Mouse (Mus musculus): ENCODE results near the gene Sox3. TPM values are rescaled to one million over a fixed set of nuclear protein-coding genes. Genes with fewer than 3 reads are reported as not detected.

The Sox3 gene
- polyA plus RNA-seq (2016; fragmentation: Nextera tagmentation; extraction: Ambion mirVana), result 1.2 and 1.5 TPM in 2 replicates

- Histone ChIP-seq H3K36me3 (no peaks in the 10 kb centered on the region), H3K27me3 (replicated peaks) (peaks cover 78% of the 10 kb centered on the region), H3K27ac (ENCODE audit: poor library complexity, severe bottlenecking) (no peak within 1 kb of the TSS), H3K9ac (peak within 1 kb of the TSS; percentile 65), H3K4me3 (peak within 1 kb of the TSS; percentile 59), H3K4me1 (replicated peaks) (0 out of 2 replicates have a peak, but pooled peaks cover 10% of the 10 kb centered on the region), H3K9me3 (replicated peaks) (peaks cover 11% of the 10 kb centered on the region), H3K4me2 (peak within 1 kb of the TSS; percentile 75)
- WGBS, result 19% methylated on average over 71 of the region's 92 CpGs
- 0 out of 2 replicates have a peak, but pooled peaks have one; percentile 46 for ATAC-seq (ENCODE audit: insufficient number of reproducible peaks, low FRiP score)
Observed at GRCm38 (mm10) chrX:60892801-60893681, at the start of gene Sox3. Sox3 (minus strand) TSS chrX:60893430.

- no peak overlapping the region for H3K4me3 ChIP-seq
- ATAC-seq (ENCODE audit: insufficient number of reproducible peaks, low FRiP score), result no peak
- no peak overlapping the region for H3K9ac ChIP-seq
- H3K36me3 ChIP-seq, result no peaks in the 10 kb centered on the region
- WGBS, result 84% methylated on average over 3 of the region's 3 CpGs
- H3K27me3 ChIP-seq (replicated peaks), result no peaks in the 10 kb centered on the region
- H3K9me3 ChIP-seq (replicated peaks), result no peaks in the 10 kb centered on the region
- no peaks in the 10 kb centered on the region for H3K4me1 ChIP-seq (replicated peaks)
- H3K27ac ChIP-seq (ENCODE audit: poor library complexity, severe bottlenecking), result no peak overlapping the region
- H3K4me2 ChIP-seq, result no peak overlapping the region
Observed at GRCm38 (mm10) chrX:60940225-60940624, 47.0 kb upstream of the Sox3 start.

GRCm38 (mm10) chrX:60899546-60899945, 6.3 kb upstream of the Sox3 start:
- peaks cover 45% of the 10 kb centered on the region for H3K27me3 ChIP-seq (replicated peaks)
- no peaks in the 10 kb centered on the region for H3K9me3 ChIP-seq (replicated peaks)
- H3K27ac ChIP-seq (ENCODE audit: poor library complexity, severe bottlenecking), result no peak overlapping the region
- ATAC-seq (ENCODE audit: insufficient number of reproducible peaks, low FRiP score), result no peak
- no peak overlapping the region for H3K4me3 ChIP-seq
- H3K4me1 ChIP-seq (replicated peaks), result no peaks in the 10 kb centered on the region
- no peaks in the 10 kb centered on the region for H3K36me3 ChIP-seq
- 48% methylated on average over 4 of the region's 4 CpGs for WGBS
- H3K9ac ChIP-seq, result no peak overlapping the region
- H3K4me2 ChIP-seq, result no peak overlapping the region

GRCm38 (mm10) chrX:60898641-60899040, 5.4 kb upstream of the Sox3 start:
- H3K27me3 ChIP-seq (replicated peaks), result peaks cover 54% of the 10 kb centered on the region
- no peak overlapping the region for H3K27ac ChIP-seq (ENCODE audit: poor library complexity, severe bottlenecking)
- H3K4me3 ChIP-seq, result peak overlapping the region; percentile 22; the same call in 1 of the 2 replicates
- 0 out of 2 replicates have a peak, but pooled peaks cover 5% of the 10 kb centered on the region for H3K4me1 ChIP-seq (replicated peaks)
- no peaks in the 10 kb centered on the region for H3K9me3 ChIP-seq (replicated peaks)
- H3K4me2 ChIP-seq, result peak overlapping the region; percentile 56
- 6% methylated on average over 17 of the region's 18 CpGs for WGBS
- H3K36me3 ChIP-seq, result no peaks in the 10 kb centered on the region
- no peak overlapping the region for H3K9ac ChIP-seq
- ATAC-seq (ENCODE audit: insufficient number of reproducible peaks, low FRiP score), result no peak

GRCm38 (mm10) chrX:60896296-60896695, 3.1 kb upstream of the Sox3 start:
- H3K9ac ChIP-seq, result no peak overlapping the region
- ATAC-seq (ENCODE audit: insufficient number of reproducible peaks, low FRiP score), result no peak
- H3K27me3 ChIP-seq (replicated peaks), result peaks cover 73% of the 10 kb centered on the region
- H3K4me1 ChIP-seq (replicated peaks), result 0 out of 2 replicates have a peak, but pooled peaks cover 10% of the 10 kb centered on the region
- H3K9me3 ChIP-seq (replicated peaks), result peaks cover 11% of the 10 kb centered on the region
- no peak overlapping the region for H3K27ac ChIP-seq (ENCODE audit: poor library complexity, severe bottlenecking)
- H3K36me3 ChIP-seq, result no peaks in the 10 kb centered on the region
- WGBS, result 7% methylated on average over 13 of the region's 13 CpGs
- H3K4me2 ChIP-seq, result peak overlapping the region; percentile 75
- H3K4me3 ChIP-seq, result 0 out of 2 replicates have a peak overlapping the region, but pooled peaks have one; percentile 20

GRCm38 (mm10) chrX:60895416-60895815, 2.2 kb upstream of the Sox3 start:
- Histone ChIP-seq H3K27me3 (replicated peaks) (peaks cover 70% of the 10 kb centered on the region), H3K4me2 (peak overlapping the region; percentile 75), H3K4me1 (replicated peaks) (0 out of 2 replicates have a peak, but pooled peaks cover 10% of the 10 kb centered on the region), H3K9me3 (replicated peaks) (peaks cover 11% of the 10 kb centered on the region), H3K9ac (no peak overlapping the region), H3K4me3 (0 out of 2 replicates have a peak overlapping the region, but pooled peaks have one; percentile 59), H3K36me3 (no peaks in the 10 kb centered on the region), H3K27ac (ENCODE audit: poor library complexity, severe bottlenecking) (no peak overlapping the region)
- WGBS, result 13% methylated on average over 11 of the region's 11 CpGs
- ATAC-seq (ENCODE audit: insufficient number of reproducible peaks, low FRiP score), result no peak

- no peak overlapping the region for H3K9ac ChIP-seq
- H3K4me3 ChIP-seq, result peak overlapping the region; percentile 59
- H3K4me2 ChIP-seq, result peak overlapping the region; percentile 75
- H3K27ac ChIP-seq (ENCODE audit: poor library complexity, severe bottlenecking), result no peak overlapping the region
- 0 out of 2 replicates have a peak, but pooled peaks have one; percentile 36 for ATAC-seq (ENCODE audit: insufficient number of reproducible peaks, low FRiP score)
- H3K27me3 ChIP-seq (replicated peaks), result peaks cover 74% of the 10 kb centered on the region
- WGBS, result 18% methylated on average over 56 of the region's 59 CpGs
- H3K4me1 ChIP-seq (replicated peaks), result 0 out of 2 replicates have a peak, but pooled peaks cover 10% of the 10 kb centered on the region
- peaks cover 11% of the 10 kb centered on the region for H3K9me3 ChIP-seq (replicated peaks)
- no peaks in the 10 kb centered on the region for H3K36me3 ChIP-seq
Observed at GRCm38 (mm10) chrX:60893720-60894543, 702 bp upstream of the Sox3 start.

- 0 out of 2 replicates have a peak, but pooled peaks have one; percentile 39 for ATAC-seq (ENCODE audit: insufficient number of reproducible peaks, low FRiP score)
- 31% methylated on average over 82 of the region's 102 CpGs for WGBS
- Histone ChIP-seq H3K9ac (peak overlapping the region; percentile 65), H3K9me3 (replicated peaks) (peaks cover 11% of the 10 kb centered on the region), H3K36me3 (no peaks in the 10 kb centered on the region), H3K4me3 (peak overlapping the region; percentile 59), H3K4me2 (peak overlapping the region; percentile 75), H3K27me3 (replicated peaks) (peaks cover 79% of the 10 kb centered on the region), H3K27ac (ENCODE audit: poor library complexity, severe bottlenecking) (no peak overlapping the region), H3K4me1 (replicated peaks) (0 out of 2 replicates have a peak, but pooled peaks cover 10% of the 10 kb centered on the region)
Observed at GRCm38 (mm10) chrX:60892098-60892800, 981 bp downstream of the Sox3 start.

GRCm38 (mm10) chrX:60891329-60892095, 1.7 kb downstream of the Sox3 start:
- H3K4me1 ChIP-seq (replicated peaks), result 0 out of 2 replicates have a peak, but pooled peaks cover 10% of the 10 kb centered on the region
- peak overlapping the region; percentile 59 for H3K4me3 ChIP-seq
- H3K9ac ChIP-seq, result peak overlapping the region; percentile 65
- H3K4me2 ChIP-seq, result peak overlapping the region; percentile 75
- peaks cover 11% of the 10 kb centered on the region for H3K9me3 ChIP-seq (replicated peaks)
- no peak for ATAC-seq (ENCODE audit: insufficient number of reproducible peaks, low FRiP score)
- H3K27ac ChIP-seq (ENCODE audit: poor library complexity, severe bottlenecking), result no peak overlapping the region
- H3K36me3 ChIP-seq, result no peaks in the 10 kb centered on the region
- 14% methylated on average over 43 of the region's 43 CpGs for WGBS
- H3K27me3 ChIP-seq (replicated peaks), result peaks cover 79% of the 10 kb centered on the region

GRCm38 (mm10) chrX:60890651-60891050, 2.6 kb downstream of the Sox3 start:
- no peak overlapping the region for H3K27ac ChIP-seq (ENCODE audit: poor library complexity, severe bottlenecking)
- H3K4me3 ChIP-seq, result peak overlapping the region; percentile 59
- H3K36me3 ChIP-seq, result no peaks in the 10 kb centered on the region
- 18% methylated on average over 18 of the region's 18 CpGs for WGBS
- peak overlapping the region; percentile 75 for H3K4me2 ChIP-seq
- H3K27me3 ChIP-seq (replicated peaks), result peaks cover 71% of the 10 kb centered on the region
- ATAC-seq (ENCODE audit: insufficient number of reproducible peaks, low FRiP score), result no peak
- 0 out of 2 replicates have a peak overlapping the region, but pooled peaks have one; percentile 30 for H3K9ac ChIP-seq
- peaks cover 11% of the 10 kb centered on the region for H3K9me3 ChIP-seq (replicated peaks)
- 0 out of 2 replicates have a peak, but pooled peaks cover 10% of the 10 kb centered on the region for H3K4me1 ChIP-seq (replicated peaks)

Measured in heart, embryonic 12.5 days (tissue).